Mouse (Mus musculus) hindbrain, embryonic 12.5 days (tissue): Measurements from ENCODE around the gene Zfp27. TPM values are rescaled to one million over a fixed set of nuclear protein-coding genes. Genes with fewer than 3 reads are reported as not detected.
A peak's percentile ranks its signal among the peaks of the same experiment; 100 is the strongest.

Experiments
- ATAC-seq: fragments of 200-750 bp; cut with Nextera tagmentation; 2 replicates; pipeline ENCODE4 v1.8.0; 2017; ENCODE audit warnings: moderate TSS enrichment; ENCODE audit not compliant: low FRiP score
- H3K27ac ChIP-seq: fragments of 300-500 bp; sonication (generic); 2 replicates; pipeline ENCODE4 v1.5.1; 2016; ENCODE audit warnings: mild to moderate bottlenecking
- H3K27me3 ChIP-seq: fragments of 300-500 bp; sonication (generic); 2 replicates; pipeline ENCODE4 v1.6.1; 2016; ENCODE audit warnings: mild to moderate bottlenecking
- H3K36me3 ChIP-seq: fragments of 300-500 bp; sonication (generic); 2 replicates; pipeline ENCODE4 v1.6.1; 2016; ENCODE audit warnings: mild to moderate bottlenecking
- H3K4me1 ChIP-seq: fragments of 300-500 bp; sonication (generic); 2 replicates; pipeline ENCODE4 v1.6.1; 2016
- H3K4me2 ChIP-seq: fragments of 300-500 bp; sonication (generic); replicated peaks from 2 replicates; pipeline ENCODE4 v1.6.1; 2016; ENCODE audit warnings: mild to moderate bottlenecking
- H3K4me3 ChIP-seq: fragments of 300-500 bp; sonication (generic); 2 replicates; pipeline ENCODE4 v1.5.1; 2016; ENCODE audit warnings: mild to moderate bottlenecking
- H3K9ac ChIP-seq: fragments of 300-500 bp; sonication (generic); 2 replicates; pipeline ENCODE4 v1.6.1; 2016; ENCODE audit warnings: mild to moderate bottlenecking, moderate library complexity
- H3K9me3 ChIP-seq: fragments of 300-500 bp; sonication (generic); replicated peaks from 2 replicates; pipeline ENCODE4 v1.6.1; 2016; ENCODE audit warnings: mild to moderate bottlenecking
- WGBS: fragments of 180-500 bp; shearing (Covaris S2); methylation state at CpG from one replicate; pipeline ENCODE4 v1.1.7; 2016; 5-methylcytosine and 5-hydroxymethylcytosine counted together
- polyA plus RNA-seq: library from polyadenylated mRNA; unstranded; fragments of >200 nt; fragmentation: Nextera tagmentation; extraction: Ambion mirVana; gene quantifications from 2 replicates; pipeline ENCODE4 v1.2.1, GENCODE M21; 2016

The Zfp27 gene
- polyA plus RNA-seq, 1 experiment from 2014 or later = 14.9 TPM

DNA sequence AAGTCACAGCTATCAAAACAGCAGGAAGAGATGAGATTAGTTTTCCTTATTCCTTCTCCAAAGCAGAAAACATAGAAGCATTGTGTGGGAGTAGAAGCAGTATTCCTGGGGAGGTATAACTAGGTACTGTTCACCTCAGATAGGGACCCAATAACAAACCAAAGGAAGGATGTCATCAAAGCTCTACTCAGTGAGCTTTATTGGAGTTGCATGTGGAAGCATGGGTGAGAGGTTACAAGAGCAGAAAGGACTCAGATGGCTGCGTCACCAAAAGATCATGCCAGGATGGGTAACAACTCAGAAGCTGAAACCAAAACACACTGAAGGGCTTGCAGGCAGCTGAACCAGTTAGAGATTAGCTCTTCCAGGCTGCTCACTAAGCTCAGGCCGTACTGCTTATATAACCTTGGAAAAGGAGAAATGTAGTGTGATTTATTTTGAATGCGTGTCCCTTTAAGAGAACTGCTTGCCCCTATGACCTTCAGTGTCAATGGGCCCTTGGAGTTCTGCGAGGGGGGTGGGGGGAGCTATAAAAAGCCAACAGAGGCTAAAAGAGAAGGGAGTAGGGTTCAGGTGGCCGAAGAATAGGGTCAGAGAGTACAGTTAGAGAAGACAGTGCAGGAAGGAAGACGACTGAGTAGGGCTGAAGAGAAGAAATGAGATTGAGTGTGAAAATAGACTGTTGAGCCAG, 11.1 kb upstream of the Zfp27 start:
- H3K4me2 ChIP-seq = no peak overlapping the region
- no peak overlapping the region for H3K9ac ChIP-seq
- H3K4me3 ChIP-seq = no peak overlapping the region
- H3K4me1 ChIP-seq = no peaks in the 10 kb centered on the region
- H3K27ac ChIP-seq = no peak overlapping the region
- no peaks in the 10 kb centered on the region for H3K27me3 ChIP-seq
- no peak for ATAC-seq
- WGBS = 54% methylated on average over 6 of the region's 6 CpGs
- no peaks in the 10 kb centered on the region; the same call in 1 of the 2 replicates for H3K9me3 ChIP-seq
- peaks cover 42% of the 10 kb centered on the region for H3K36me3 ChIP-seq

DNA sequence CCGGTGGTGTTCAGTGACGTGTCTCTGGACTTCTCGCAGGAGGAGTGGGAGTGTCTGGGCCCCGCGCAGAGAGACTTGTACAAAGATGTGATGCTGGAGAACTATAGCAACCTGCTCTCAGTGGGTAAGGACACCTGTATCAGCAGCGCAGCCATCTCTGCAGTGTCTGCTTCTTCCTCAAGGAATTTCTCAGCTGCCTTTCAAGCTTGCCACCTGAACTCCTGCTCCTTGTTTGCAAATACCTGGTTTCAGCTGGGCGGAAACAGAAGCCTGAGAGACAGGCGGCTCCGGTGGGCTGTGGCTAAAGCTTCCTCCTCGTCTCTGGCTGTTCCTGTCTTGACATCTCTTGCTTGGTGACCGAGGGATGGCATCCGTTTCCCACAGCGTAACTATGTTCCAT, 5.8 kb upstream of the Zfp27 start:
- no peak overlapping the region for H3K9ac ChIP-seq

DNA sequence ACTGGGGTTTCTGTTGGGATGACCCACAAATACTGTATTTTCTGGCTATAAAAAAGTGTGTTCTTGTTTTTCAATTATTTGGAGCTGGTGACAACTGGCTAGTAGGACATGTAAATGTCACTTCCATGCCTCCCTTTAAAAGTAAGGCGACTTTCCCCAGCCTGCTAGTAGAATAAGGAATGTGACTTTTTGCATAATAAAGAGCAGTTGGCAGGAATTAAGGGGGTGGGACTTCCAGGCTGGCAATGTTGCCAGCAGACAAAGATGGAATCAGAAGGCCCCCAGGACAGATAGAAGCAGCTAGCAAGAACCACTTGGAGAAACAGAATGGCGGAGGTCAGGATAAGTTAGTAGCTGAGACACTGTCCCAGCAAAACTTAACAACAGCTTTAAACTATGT, 3.9 kb upstream of the Zfp27 start:
- H3K4me2 ChIP-seq = peak overlapping the region; percentile 68; the same call in 1 of the 2 replicates
- H3K27me3 ChIP-seq = no peaks in the 10 kb centered on the region
- no peak overlapping the region for H3K4me3 ChIP-seq
- ATAC-seq = no peak
- peaks cover 17% of the 10 kb centered on the region for H3K4me1 ChIP-seq
- peaks cover 41% of the 10 kb centered on the region for H3K36me3 ChIP-seq
- no peak overlapping the region for H3K27ac ChIP-seq
- no peaks in the 10 kb centered on the region; the same call in 1 of the 2 replicates for H3K9me3 ChIP-seq
- 0 out of 2 replicates have a peak overlapping the region, but pooled peaks have one; percentile 23 for H3K9ac ChIP-seq
- 53% methylated on average over 2 of the region's 2 CpGs for WGBS

More for the DNA sequence above, 5.8 kb upstream of the Zfp27 start:
- Histone ChIP-seq H3K9me3 (no peaks in the 10 kb centered on the region; the same call in 1 of the 2 replicates), H3K27me3 (no peaks in the 10 kb centered on the region), H3K4me1 (peaks cover 14% of the 10 kb centered on the region), H3K36me3 (peaks cover 56% of the 10 kb centered on the region), H3K27ac (no peak overlapping the region), H3K4me3 (no peak overlapping the region), H3K4me2 (no peak overlapping the region)
- WGBS = 96% methylated on average over 13 of the region's 13 CpGs
- ATAC-seq = no peak

DNA sequence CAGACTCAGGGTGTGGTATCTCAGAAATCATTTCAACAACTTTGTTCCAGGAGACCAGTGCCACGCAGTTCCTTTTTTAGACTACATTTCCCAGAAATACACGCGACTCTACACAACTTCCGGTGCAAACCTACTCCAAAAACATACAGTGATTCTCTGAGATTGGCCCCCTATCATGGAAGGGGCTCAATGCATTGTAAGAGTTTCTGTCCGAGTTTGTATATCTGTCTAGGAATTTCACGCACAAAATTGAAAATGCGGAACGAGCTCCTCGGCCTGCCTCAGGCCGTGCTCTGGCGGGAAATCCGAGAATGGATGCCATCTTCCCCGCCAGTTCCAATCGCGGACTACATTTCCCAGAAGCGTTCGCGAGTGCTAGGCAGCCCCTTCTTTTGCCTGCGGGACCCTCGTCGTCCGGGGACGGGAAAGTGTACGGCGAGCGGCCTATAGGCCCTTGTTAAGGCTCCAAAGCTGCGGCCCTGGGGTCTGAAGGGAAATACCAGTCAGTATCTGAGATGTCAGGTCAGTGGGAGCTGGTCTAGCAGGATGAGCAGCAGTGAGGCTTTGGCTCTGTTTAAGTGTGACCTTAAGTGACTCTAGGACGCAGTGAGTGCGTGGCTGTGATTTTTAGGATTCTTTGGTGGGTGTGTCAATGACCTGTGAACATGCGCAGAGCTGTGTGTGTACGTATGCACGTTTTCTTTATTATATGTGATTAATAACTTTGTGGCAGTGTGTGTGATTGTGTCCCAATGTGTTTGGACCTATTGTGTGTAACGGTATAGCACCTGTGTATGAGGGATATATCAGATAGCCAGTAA, 2.0 kb upstream of the Zfp27 start, which contains the start of gene Zfp383:
TSS of gene Zfp383 (plus strand) at position 94 of the 821 bp plus-strand sequence.
- peak within 1 kb of the TSS; percentile 68 for H3K4me2 ChIP-seq
- peak; percentile 87 for ATAC-seq
- peaks cover 17% of the 10 kb centered on the region for H3K4me1 ChIP-seq
- H3K27ac ChIP-seq = peak within 1 kb of the TSS; percentile 97
- peaks cover 28% of the 10 kb centered on the region for H3K36me3 ChIP-seq
- peak within 1 kb of the TSS; percentile 67 for H3K4me3 ChIP-seq
- no peaks in the 10 kb centered on the region for H3K9me3 ChIP-seq
- H3K9ac ChIP-seq = peak within 1 kb of the TSS; percentile 70
- under 1% methylated on average over 33 of the region's 33 CpGs for WGBS
- no peaks in the 10 kb centered on the region for H3K27me3 ChIP-seq

DNA sequence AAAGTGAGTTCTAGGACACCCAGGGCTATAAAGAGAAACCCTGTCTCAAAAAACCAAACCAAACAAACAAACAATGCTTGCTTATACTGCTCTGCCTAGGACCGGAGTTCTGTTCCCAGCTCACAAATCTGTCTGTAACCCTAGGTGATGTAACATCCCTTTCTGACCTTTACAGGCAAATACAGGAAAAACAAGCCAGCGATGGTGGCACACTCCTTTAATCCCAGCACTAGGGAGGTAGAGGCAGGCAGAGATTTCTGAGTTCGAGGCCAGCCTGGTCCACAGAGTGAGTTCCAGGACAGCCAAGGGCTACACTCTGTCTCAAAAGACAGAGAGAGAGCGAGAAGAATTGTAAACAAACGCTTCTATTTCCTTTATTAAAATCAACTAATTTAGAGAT, 834 bp upstream of the Zfp27 start:
- Histone ChIP-seq H3K9ac (no peak overlapping the region), H3K4me3 (no peak overlapping the region)

DNA sequence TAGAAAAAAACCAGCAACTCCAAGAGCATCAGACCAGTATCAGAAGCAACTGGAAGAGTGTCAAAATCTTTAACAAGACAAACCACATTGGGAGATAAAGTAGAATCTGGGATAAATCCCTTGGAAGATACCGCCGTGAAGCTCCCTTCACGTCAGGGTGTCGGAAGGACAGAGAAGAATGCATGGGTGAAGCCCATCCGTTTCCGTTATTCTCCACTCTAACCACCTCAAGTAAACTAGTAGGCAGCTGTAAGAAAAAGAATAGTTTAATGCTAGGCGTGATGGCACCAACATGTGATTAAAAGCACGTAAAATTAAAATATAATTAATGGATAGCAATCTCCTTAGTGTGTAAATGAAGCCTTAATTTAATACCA, 298 bp upstream of the Zfp27 start:
- peak overlapping the region; percentile 53 for H3K4me3 ChIP-seq
- H3K4me1 ChIP-seq = peaks cover 17% of the 10 kb centered on the region
- peak overlapping the region; percentile 61 for H3K4me2 ChIP-seq
- H3K36me3 ChIP-seq = peaks cover 20% of the 10 kb centered on the region
- H3K9me3 ChIP-seq = no peaks in the 10 kb centered on the region
- H3K27me3 ChIP-seq = no peaks in the 10 kb centered on the region
- H3K9ac ChIP-seq = peak overlapping the region; percentile 53
- ATAC-seq = no peak
- peak overlapping the region; percentile 97 for H3K27ac ChIP-seq
- 22% methylated on average over 8 of the region's 8 CpGs for WGBS

More for the DNA sequence above, 834 bp upstream of the Zfp27 start:
- 90% methylated on average over 5 of the region's 5 CpGs for WGBS
- peaks cover 23% of the 10 kb centered on the region for H3K36me3 ChIP-seq
- H3K27me3 ChIP-seq = no peaks in the 10 kb centered on the region
- H3K9me3 ChIP-seq = no peaks in the 10 kb centered on the region
- ATAC-seq = no peak
- peaks cover 17% of the 10 kb centered on the region for H3K4me1 ChIP-seq
- peak overlapping the region; percentile 97 for H3K27ac ChIP-seq
- peak overlapping the region; percentile 61 for H3K4me2 ChIP-seq

DNA sequence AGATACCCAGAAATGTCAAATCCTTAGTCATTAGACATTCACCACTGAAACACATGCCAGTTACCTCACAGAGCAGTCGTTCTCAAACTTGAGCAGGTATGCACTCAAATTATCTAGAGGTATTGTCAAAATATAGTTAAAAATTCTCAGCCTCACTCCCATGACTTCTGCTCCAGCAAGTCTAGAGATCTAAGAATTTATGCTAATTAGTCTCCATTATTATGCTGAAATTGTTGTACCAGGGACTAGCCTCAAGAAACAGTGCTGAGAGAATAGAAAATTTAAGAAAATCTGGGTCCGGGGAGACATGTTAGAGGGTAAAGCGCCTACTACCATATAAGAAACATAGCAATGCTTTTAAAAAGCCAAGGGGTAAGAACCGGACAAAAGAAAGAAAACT, 2.3 kb downstream of the Zfp27 start:
- Histone ChIP-seq H3K9ac (no peak overlapping the region), H3K27ac (no peak overlapping the region), H3K9me3 (no peaks in the 10 kb centered on the region), H3K4me2 (no peak overlapping the region), H3K4me3 (no peak overlapping the region), H3K36me3 (peaks cover 37% of the 10 kb centered on the region), H3K4me1 (0 out of 2 replicates have a peak, but pooled peaks cover 3% of the 10 kb centered on the region), H3K27me3 (no peaks in the 10 kb centered on the region)
- 95% methylated on average over 4 of the region's 4 CpGs for WGBS
- ATAC-seq = no peak

DNA sequence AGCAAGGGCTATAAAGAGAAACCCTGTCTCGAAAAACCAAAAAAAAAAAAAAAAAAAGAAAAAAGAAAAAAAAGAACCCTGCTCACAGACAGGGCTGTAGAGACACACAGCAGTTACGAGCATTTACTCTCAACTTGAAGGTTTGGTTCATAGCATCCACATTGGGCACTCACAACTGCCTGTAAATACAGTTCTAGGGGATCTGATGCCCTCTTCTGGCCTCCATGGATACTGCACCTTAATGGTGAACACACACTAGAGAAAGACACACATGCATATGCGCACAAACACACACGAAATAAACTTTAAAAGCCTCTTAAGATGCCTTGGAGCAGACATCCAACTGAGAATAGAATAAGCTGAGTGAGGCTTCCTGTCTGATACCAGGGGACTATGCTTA, 8.0 kb downstream of the Zfp27 start:
- H3K27me3 ChIP-seq = no peaks in the 10 kb centered on the region
- ATAC-seq = no peak
- no peak overlapping the region for H3K4me2 ChIP-seq
- H3K4me3 ChIP-seq = no peak overlapping the region
- WGBS = 88% methylated on average over 4 of the region's 4 CpGs
- H3K9me3 ChIP-seq = peaks cover 38% of the 10 kb centered on the region
- H3K36me3 ChIP-seq = peaks cover 86% of the 10 kb centered on the region
- no peak overlapping the region for H3K27ac ChIP-seq
- H3K9ac ChIP-seq = no peak overlapping the region
- H3K4me1 ChIP-seq = no peaks in the 10 kb centered on the region

DNA sequence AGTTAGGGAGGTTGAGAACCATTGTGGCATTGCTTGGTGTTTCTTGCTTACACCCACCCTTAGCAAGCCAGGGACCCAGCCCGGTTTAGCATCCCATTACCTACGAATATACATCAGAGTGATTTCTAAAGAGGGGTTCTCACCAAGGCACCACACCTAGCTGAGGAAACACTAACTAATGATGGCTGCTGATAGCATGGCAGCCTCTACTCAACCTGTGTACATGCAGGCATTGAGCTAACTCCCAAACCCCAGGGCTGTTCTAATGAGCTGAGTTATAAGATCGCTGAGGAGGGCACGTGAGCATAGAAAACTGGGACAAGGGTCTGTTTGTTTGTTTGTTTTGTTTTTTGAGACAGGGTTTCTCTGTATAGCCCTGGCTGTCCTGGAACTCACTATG, 13.6 kb downstream of the Zfp27 start:
- 100% methylated on average over 4 of the region's 4 CpGs for WGBS

DNA sequence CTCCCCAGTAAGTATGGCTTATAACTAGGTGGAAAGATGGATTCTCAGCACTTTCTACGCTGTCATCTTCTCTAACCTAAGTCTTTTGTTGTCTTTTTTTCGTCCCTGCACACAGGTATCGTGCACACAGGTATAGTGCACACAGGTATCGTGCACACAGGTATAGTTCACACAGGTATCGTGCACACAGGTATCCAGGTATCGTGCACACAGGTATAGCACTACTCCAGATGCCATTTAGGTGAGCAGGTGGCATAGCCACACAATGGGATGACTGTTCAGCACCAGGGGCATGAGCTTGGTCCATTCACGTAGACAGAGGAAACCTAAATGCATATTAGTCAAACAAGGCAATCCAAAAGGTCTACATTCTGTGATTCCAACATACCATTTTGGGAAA, 15.9 kb downstream of the Zfp27 start:
- no peak overlapping the region for H3K4me2 ChIP-seq
- no peak overlapping the region for H3K4me3 ChIP-seq
- ATAC-seq = no peak
- 95% methylated on average over 7 of the region's 7 CpGs for WGBS
- no peak overlapping the region for H3K27ac ChIP-seq
- H3K4me1 ChIP-seq = no peaks in the 10 kb centered on the region
- peaks cover 62% of the 10 kb centered on the region for H3K36me3 ChIP-seq
- H3K27me3 ChIP-seq = no peaks in the 10 kb centered on the region
- no peak overlapping the region for H3K9ac ChIP-seq
- H3K9me3 ChIP-seq = peaks cover 70% of the 10 kb centered on the region

More for the DNA sequence above, 13.6 kb downstream of the Zfp27 start:
- Histone ChIP-seq H3K4me3 (no peak overlapping the region), H3K27ac (no peak overlapping the region), H3K9me3 (peaks cover 59% of the 10 kb centered on the region), H3K9ac (no peak overlapping the region), H3K36me3 (peaks cover 82% of the 10 kb centered on the region), H3K4me2 (no peak overlapping the region), H3K4me1 (no peaks in the 10 kb centered on the region), H3K27me3 (no peaks in the 10 kb centered on the region)
- ATAC-seq = no peak

DNA sequence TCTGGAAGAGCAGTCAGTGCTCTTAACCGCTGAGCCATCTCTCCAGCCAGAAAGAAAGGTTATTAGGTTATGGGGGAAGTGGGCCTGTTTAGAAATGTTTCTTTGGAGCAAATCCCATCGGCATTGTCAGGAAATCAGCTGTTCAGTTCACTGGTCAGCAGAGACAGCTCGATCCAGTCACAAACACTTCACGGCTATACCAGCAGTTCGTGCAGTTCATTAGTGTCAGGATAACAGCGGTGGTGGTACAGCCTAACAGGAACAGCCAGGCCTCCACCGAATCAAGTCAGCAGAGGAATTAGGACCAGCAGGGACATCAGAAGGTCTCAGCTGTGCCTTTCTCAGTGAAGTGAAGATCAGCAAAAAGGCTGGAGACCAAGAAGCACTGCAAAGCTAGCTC, 25.5 kb downstream of the Zfp27 start:
- H3K4me3 ChIP-seq = no peak overlapping the region
- no peaks in the 10 kb centered on the region for H3K4me1 ChIP-seq
- no peaks in the 10 kb centered on the region for H3K27me3 ChIP-seq
- no peak overlapping the region for H3K27ac ChIP-seq
- H3K9me3 ChIP-seq = peaks cover 35% of the 10 kb centered on the region
- WGBS = 93% methylated on average over 7 of the region's 7 CpGs
- H3K36me3 ChIP-seq = peaks cover 13% of the 10 kb centered on the region
- H3K9ac ChIP-seq = no peak overlapping the region
- H3K4me2 ChIP-seq = no peak overlapping the region
- ATAC-seq = no peak

DNA sequence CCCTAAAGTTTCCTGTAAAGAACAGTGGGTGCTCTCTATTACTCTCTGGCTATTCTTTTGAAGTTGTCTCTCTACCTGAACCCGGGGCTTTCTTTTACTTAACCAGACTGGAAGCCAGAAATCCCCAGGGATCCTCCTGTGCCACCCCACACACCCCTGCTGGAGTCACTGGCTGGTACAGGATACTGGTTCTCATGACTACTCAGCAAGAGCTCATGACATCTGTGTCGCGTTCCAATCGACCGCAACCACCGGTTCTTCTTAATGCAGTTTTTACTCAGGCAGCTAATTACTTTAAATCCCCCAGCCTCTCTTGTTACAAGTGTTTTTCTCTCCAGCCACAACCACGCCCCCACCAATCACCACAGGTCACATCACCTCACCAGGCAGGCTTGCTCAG, 26.3 kb downstream of the Zfp27 start:
- Histone ChIP-seq H3K4me2 (no peak overlapping the region), H3K9ac (no peak overlapping the region), H3K27ac (no peak overlapping the region), H3K27me3 (no peaks in the 10 kb centered on the region), H3K4me1 (no peaks in the 10 kb centered on the region), H3K36me3 (peaks cover 21% of the 10 kb centered on the region), H3K9me3 (peaks cover 35% of the 10 kb centered on the region), H3K4me3 (no peak overlapping the region)
- 85% methylated on average over 7 of the region's 7 CpGs for WGBS
- no peak for ATAC-seq
